8 mouse cellular contexts compared by ENCODE assay signal in the genomic region with DNA sequence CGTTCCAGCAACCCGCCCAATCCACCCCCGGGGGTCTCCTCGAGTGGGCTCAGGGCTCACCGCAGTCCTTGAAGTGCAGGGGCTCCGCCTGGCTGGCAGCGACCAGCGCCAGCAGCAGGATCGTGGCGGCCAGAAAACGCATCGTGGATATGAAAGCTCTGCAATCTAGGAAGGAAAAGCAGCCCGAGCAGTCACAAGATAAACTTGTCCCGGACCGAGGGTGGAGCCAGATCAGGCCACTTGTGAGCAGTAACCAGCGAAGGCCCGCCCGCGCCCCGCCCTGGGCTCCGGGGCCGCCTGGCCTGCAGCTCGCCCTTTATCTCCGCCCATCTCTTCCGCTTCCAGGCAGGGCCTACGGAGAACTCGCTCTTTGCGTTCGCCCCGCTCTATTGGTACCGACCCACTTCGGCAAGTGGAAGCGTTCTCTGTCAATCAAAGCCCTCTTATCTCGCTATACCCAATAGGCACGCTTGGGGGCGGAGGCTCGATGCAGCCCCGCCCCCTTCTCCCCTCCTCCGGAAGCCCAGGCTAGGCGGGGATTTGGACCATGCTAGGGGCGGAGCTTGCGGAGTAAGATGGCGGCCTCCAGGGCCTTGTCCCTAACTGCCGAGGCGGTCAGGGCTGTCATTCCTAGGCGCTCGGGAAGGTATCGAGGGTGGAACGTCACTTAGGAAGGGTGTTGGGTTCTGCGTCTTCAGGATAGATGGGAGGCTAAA. TPM values are rescaled to one million over a fixed set of nuclear protein-coding genes. Genes with fewer than 3 reads are reported as not detected.
A peak's percentile ranks its signal among the peaks of the same experiment; 100 is the strongest.
DNase-seq lines count a peak whose midpoint lies in the region; ATAC-seq lines count a peak whose summit lies in the region.

TSS of gene Npc2 (minus strand) at position 427 of the 716 bp plus-strand sequence.
TSS of gene Isca2 (plus strand) at position 526 of the 716 bp plus-strand sequence.

- H3K4me2 ChIP-seq in hindbrain, embryonic 11.5 days (replicated peaks; ENCODE audit: low read depth, low read length): peak within 1 kb of the TSS; percentile 76

- no peaks in the 10 kb centered on the region for H3K36me3 ChIP-seq in hindbrain, embryonic 11.5 days (ENCODE audit: control insufficient read depth, insufficient read depth, low read length)

- peak; percentile 99 for ATAC-seq in hindbrain, embryonic 11.5 days (ENCODE audit: low FRiP score)

- peak; percentile 99 for DNase-seq in Muller cell, postnatal 12 days (ENCODE audit: inconsistent ontology term)
- DNase-seq in cerebellum, adult 9-11 months: peak; percentile 99
- peak; percentile 98 for DNase-seq in frontal cortex, adult 2 months (ENCODE audit: extremely low spot score in 1 of 2, low spot score in 1 of 2)
- peak; percentile 99 for DNase-seq in hindbrain, embryonic 11.5 days (ENCODE audit: low spot score)
- DNase-seq in layer of hippocampus, postnatal 10 days (ENCODE audit: low spot score in 2 of 2): peak; percentile 90 to 94
- DNase-seq in lung, postnatal 10 days: peak; percentile 99
- peak; percentile 97 for DNase-seq in ovary, postnatal 36 days (ENCODE audit: low spot score)
- DNase-seq in thymus, postnatal 25 days: peak; percentile 95

- H3K9me3 ChIP-seq in hindbrain, embryonic 11.5 days (ENCODE audit: control insufficient read depth, low read length): no peaks in the 10 kb centered on the region

- WGBS in hindbrain, embryonic 11.5 days: under 1% methylated on average over 50 of the region's 50 CpGs

- H3K4me1 ChIP-seq in hindbrain, embryonic 11.5 days (replicated peaks; ENCODE audit: control insufficient read depth, insufficient read depth, low read length): 0 out of 2 replicates have a peak, but pooled peaks cover 3% of the 10 kb centered on the region

- H3K4me3 ChIP-seq in hindbrain, embryonic 11.5 days (ENCODE audit: low read depth, low read length): peak within 1 kb of the TSS; percentile 56

- H3K27ac ChIP-seq in hindbrain, embryonic 11.5 days (ENCODE audit: low read depth, low read length): peak within 1 kb of the TSS; percentile 70

- no peaks in the 10 kb centered on the region for H3K27me3 ChIP-seq in hindbrain, embryonic 11.5 days (ENCODE audit: control insufficient read depth, insufficient read depth, low read length)

- H3K9ac ChIP-seq in hindbrain, embryonic 11.5 days (ENCODE audit: low read depth, low read length): peak within 1 kb of the TSS; percentile 82

RNA-seq across cellular contexts. Expression of gene Npc2, which starts in this region (rescaled TPM):
- polyA plus RNA-seq in frontal cortex, adult 2 months (2012; rRNA removed): 40.0 and 45.9 TPM in 2 replicates
- polyA plus RNA-seq in hindbrain, embryonic 11.5 days (2014; fragmentation: Nextera tagmentation; extraction: Ambion mirVana): 79.4 and 89.2 TPM in 2 replicates
- total RNA-seq in layer of hippocampus, postnatal 10 days (2021): 10 to 100 TPM; 36.7 to 38.0 TPM

RNA-seq across cellular contexts. Expression of gene Isca2, which starts in this region (rescaled TPM):
- 87.2 and 90.7 TPM in 2 replicates for polyA plus RNA-seq in frontal cortex, adult 2 months (2012; rRNA removed)
- 151 and 164 TPM in 2 replicates for polyA plus RNA-seq in hindbrain, embryonic 11.5 days (2014; fragmentation: Nextera tagmentation; extraction: Ambion mirVana)
- 10 to 100 TPM; 53.6 to 62.5 TPM for total RNA-seq in layer of hippocampus, postnatal 10 days (2021)

Comparison
In these comparisons a context has a peak if more than half of its experiments do, and no peak if none do; other contexts are left out.
1. Peak in every context shown above with its lines: DNase-seq, ATAC-seq, H3K4me3 ChIP-seq and H3K27ac ChIP-seq.